Mouse (Mus musculus) heart, embryonic 12.5 days (tissue): ENCODE results near the gene Tmem88b. TPM values are rescaled to one million over a fixed set of nuclear protein-coding genes. Genes with fewer than 3 reads are reported as not detected.

ENCODE experiments used
- ATAC-seq: fragments of 200-750 bp; cut with Nextera tagmentation; 2 replicates; pipeline ENCODE4 v1.8.0; 2017; ENCODE audit warnings: moderate TSS enrichment, moderate library complexity; ENCODE audit not compliant: insufficient number of reproducible peaks, low FRiP score
- H3K27ac ChIP-seq: fragments of 300-500 bp; sonication (generic); 2 replicates; pipeline ENCODE4 v1.5.1; 2016; ENCODE audit warnings: mild to moderate bottlenecking, moderate library complexity; ENCODE audit not compliant: poor library complexity, severe bottlenecking
- H3K27me3 ChIP-seq: fragments of 300-500 bp; sonication (generic); replicated peaks from 2 replicates; pipeline ENCODE4 v1.6.1; 2016; ENCODE audit warnings: mild to moderate bottlenecking, moderate library complexity
- H3K36me3 ChIP-seq: fragments of 300-500 bp; sonication (generic); 2 replicates; pipeline ENCODE4 v1.6.1; 2016; ENCODE audit warnings: mild to moderate bottlenecking, moderate library complexity
- H3K4me1 ChIP-seq: fragments of 300-500 bp; sonication (generic); replicated peaks from 2 replicates; pipeline ENCODE4 v1.6.1; 2016; ENCODE audit warnings: mild to moderate bottlenecking
- H3K4me2 ChIP-seq: fragments of 300-500 bp; sonication (generic); 2 replicates; pipeline ENCODE4 v1.6.1; 2016; ENCODE audit warnings: mild to moderate bottlenecking, moderate library complexity
- H3K4me3 ChIP-seq: fragments of 300-500 bp; sonication (generic); 2 replicates; pipeline ENCODE4 v1.5.1; 2016; ENCODE audit warnings: mild to moderate bottlenecking
- H3K9ac ChIP-seq: fragments of 300-500 bp; sonication (generic); 2 replicates; pipeline ENCODE4 v1.6.1; 2016; ENCODE audit warnings: mild to moderate bottlenecking, moderate library complexity
- H3K9me3 ChIP-seq: fragments of 300-500 bp; sonication (generic); replicated peaks from 2 replicates; pipeline ENCODE4 v1.6.1; 2016; ENCODE audit warnings: mild to moderate bottlenecking, moderate library complexity
- WGBS: fragments of 180-500 bp; shearing (Covaris S2); methylation state at CpG from one replicate; pipeline ENCODE4 v1.1.7; 2016; 5-methylcytosine and 5-hydroxymethylcytosine counted together
- polyA plus RNA-seq: library from polyadenylated mRNA; unstranded; fragments of >200 nt; fragmentation: Nextera tagmentation; extraction: Ambion mirVana; gene quantifications from 2 replicates; pipeline ENCODE4 v1.2.1, GENCODE M21; 2016

Gene Tmem88b
- polyA plus RNA-seq, 1 experiment from 2014 or later = 7.2 TPM

- WGBS = under 1% methylated on average over 49 of the region's 49 CpGs
- Histone ChIP-seq H3K4me3 (peak overlapping the region; percentile 96), H3K4me2 (peak overlapping the region; percentile 92), H3K36me3 (peaks cover 75% of the 10 kb centered on the region), H3K27me3 (no peaks in the 10 kb centered on the region), H3K9ac (peak overlapping the region; percentile 99), H3K27ac (peak overlapping the region; percentile 78), H3K9me3 (no peaks in the 10 kb centered on the region), H3K4me1 (peaks cover 30% of the 10 kb centered on the region)
- peak; percentile 59 for ATAC-seq
Observed at GRCm38 (mm10) chr4:155812665-155813181, 27.0 kb upstream of the Tmem88b start.

GRCm38 (mm10) chr4:155811929-155812664 lies 26.4 kb upstream of the Tmem88b start, which contains the start of gene Ccnl2:
Gene Ccnl2, plus strand, starts transcription at chr4:155812489.
- H3K4me3 ChIP-seq = peak within 1 kb of the TSS; percentile 96
- H3K4me1 ChIP-seq = peaks cover 30% of the 10 kb centered on the region
- peak within 1 kb of the TSS; percentile 91 for H3K27ac ChIP-seq
- peak within 1 kb of the TSS; percentile 99 for H3K9ac ChIP-seq
- no peaks in the 10 kb centered on the region for H3K27me3 ChIP-seq
- under 1% methylated on average over 60 of the region's 60 CpGs for WGBS
- peak; percentile 100 for ATAC-seq
- H3K36me3 ChIP-seq = peaks cover 75% of the 10 kb centered on the region
- H3K4me2 ChIP-seq = peak within 1 kb of the TSS; percentile 92
- H3K9me3 ChIP-seq = no peaks in the 10 kb centered on the region

- no peaks in the 10 kb centered on the region for H3K27me3 ChIP-seq
- no peak overlapping the region for H3K4me3 ChIP-seq
- peaks cover 48% of the 10 kb centered on the region for H3K36me3 ChIP-seq
- H3K4me2 ChIP-seq = no peak overlapping the region
- peaks cover 28% of the 10 kb centered on the region for H3K4me1 ChIP-seq
- no peak for ATAC-seq
- no peak overlapping the region for H3K9ac ChIP-seq
- no peaks in the 10 kb centered on the region for H3K9me3 ChIP-seq
- WGBS = 87% methylated on average over 3 of the region's 3 CpGs
- no peak overlapping the region for H3K27ac ChIP-seq
Observed at GRCm38 (mm10) chr4:155807841-155808240, 22.2 kb upstream of the Tmem88b start.

- H3K27ac ChIP-seq = peak overlapping the region; percentile 73
- peak; percentile 98 for ATAC-seq
- 0% methylated on average over 58 of the region's 58 CpGs for WGBS
Observed at GRCm38 (mm10) chr4:155803340-155804041, 17.8 kb upstream of the Tmem88b start.

GRCm38 (mm10) chr4:155802741-155803339 lies 17.2 kb upstream of the Tmem88b start, which contains the start of gene Mrpl20:
Gene Mrpl20, plus strand, starts transcription at chr4:155802878.
- H3K9me3 ChIP-seq = no peaks in the 10 kb centered on the region
- H3K4me2 ChIP-seq = peak within 1 kb of the TSS; percentile 75
- peaks cover 15% of the 10 kb centered on the region for H3K36me3 ChIP-seq
- H3K4me1 ChIP-seq = peaks cover 21% of the 10 kb centered on the region
- H3K27ac ChIP-seq = peak within 1 kb of the TSS; percentile 73
- no peak for ATAC-seq
- H3K9ac ChIP-seq = peak within 1 kb of the TSS; percentile 91
- no peaks in the 10 kb centered on the region for H3K27me3 ChIP-seq
- 6% methylated on average over 12 of the region's 12 CpGs for WGBS
- peak within 1 kb of the TSS; percentile 90 for H3K4me3 ChIP-seq

More at GRCm38 (mm10) chr4:155803340-155804041, 17.8 kb upstream of the Tmem88b start:
- H3K4me1 ChIP-seq = peaks cover 21% of the 10 kb centered on the region
- H3K9me3 ChIP-seq = no peaks in the 10 kb centered on the region
- peaks cover 21% of the 10 kb centered on the region for H3K36me3 ChIP-seq
- peak overlapping the region; percentile 75 for H3K4me2 ChIP-seq
- peak overlapping the region; percentile 90 for H3K4me3 ChIP-seq
- H3K27me3 ChIP-seq = no peaks in the 10 kb centered on the region
- peak overlapping the region; percentile 91 for H3K9ac ChIP-seq

- Histone ChIP-seq H3K27me3 (no peaks in the 10 kb centered on the region), H3K9me3 (no peaks in the 10 kb centered on the region), H3K4me2 (no peak overlapping the region), H3K4me3 (no peak overlapping the region), H3K27ac (no peak overlapping the region), H3K4me1 (peaks cover 21% of the 10 kb centered on the region), H3K9ac (no peak overlapping the region), H3K36me3 (peaks cover 7% of the 10 kb centered on the region)
- WGBS = 100% methylated on average over 1 of the region's 1 CpGs
- ATAC-seq = no peak
Observed at GRCm38 (mm10) chr4:155802075-155802474, 16.4 kb upstream of the Tmem88b start.

GRCm38 (mm10) chr4:155793730-155794129 lies 8.1 kb upstream of the Tmem88b start:
- peaks cover 16% of the 10 kb centered on the region for H3K27me3 ChIP-seq
- ATAC-seq = no peak
- no peak overlapping the region for H3K27ac ChIP-seq
- no peak overlapping the region for H3K4me2 ChIP-seq
- H3K9me3 ChIP-seq = no peaks in the 10 kb centered on the region
- H3K36me3 ChIP-seq = no peaks in the 10 kb centered on the region
- 60% methylated on average over 2 of the region's 2 CpGs for WGBS
- no peak overlapping the region for H3K9ac ChIP-seq
- no peak overlapping the region for H3K4me3 ChIP-seq
- 0 out of 2 replicates have a peak, but pooled peaks cover 6% of the 10 kb centered on the region for H3K4me1 ChIP-seq

- no peaks in the 10 kb centered on the region for H3K36me3 ChIP-seq
- ATAC-seq = no peak
- H3K27me3 ChIP-seq = peaks cover 16% of the 10 kb centered on the region
- H3K4me1 ChIP-seq = 0 out of 2 replicates have a peak, but pooled peaks cover 6% of the 10 kb centered on the region
- H3K9me3 ChIP-seq = no peaks in the 10 kb centered on the region
- no peak overlapping the region for H3K4me2 ChIP-seq
- H3K4me3 ChIP-seq = no peak overlapping the region
- 66% methylated on average over 24 of the region's 24 CpGs for WGBS
- no peak overlapping the region for H3K9ac ChIP-seq
- no peak overlapping the region for H3K27ac ChIP-seq
Observed at GRCm38 (mm10) chr4:155791240-155791933, 5.7 kb upstream of the Tmem88b start.

GRCm38 (mm10) chr4:155790650-155791161 lies 5.0 kb upstream of the Tmem88b start:
- H3K27me3 ChIP-seq = peaks cover 16% of the 10 kb centered on the region
- no peak for ATAC-seq
- H3K4me2 ChIP-seq = no peak overlapping the region
- WGBS = 64% methylated on average over 3 of the region's 3 CpGs
- H3K4me1 ChIP-seq = peaks cover 8% of the 10 kb centered on the region; the same call in 1 of the 2 replicates
- H3K9me3 ChIP-seq = no peaks in the 10 kb centered on the region
- H3K27ac ChIP-seq = no peak overlapping the region
- H3K4me3 ChIP-seq = no peak overlapping the region
- H3K36me3 ChIP-seq = no peaks in the 10 kb centered on the region
- H3K9ac ChIP-seq = no peak overlapping the region

- Histone ChIP-seq H3K27me3 (peaks cover 16% of the 10 kb centered on the region), H3K9ac (no peak within 1 kb of the TSS), H3K27ac (no peak within 1 kb of the TSS), H3K4me3 (no peak within 1 kb of the TSS), H3K4me1 (peaks cover 14% of the 10 kb centered on the region), H3K4me2 (no peak within 1 kb of the TSS), H3K9me3 (no peaks in the 10 kb centered on the region), H3K36me3 (no peaks in the 10 kb centered on the region)
- ATAC-seq = no peak
- 87% methylated on average over 3 of the region's 3 CpGs for WGBS
Observed at GRCm38 (mm10) chr4:155790021-155790489, 4.4 kb upstream of the Tmem88b start, which contains the start of gene Ankrd65. Gene Ankrd65, plus strand, starts transcription at chr4:155790439.
